Mouse (Mus musculus) neural tube, embryonic 12.5 days (tissue): ENCODE data around the gene Sh3gl3. TPM values are rescaled to one million over a fixed set of nuclear protein-coding genes. Genes with fewer than 3 reads are reported as not detected.

Source experiments
- ATAC-seq: fragments of 200-750 bp; cut with Nextera tagmentation; 2 replicates; pipeline ENCODE4 v1.8.0; 2017; ENCODE audit warnings: low read depth, mild to moderate bottlenecking, moderate TSS enrichment, moderate library complexity; ENCODE audit not compliant: low FRiP score
- H3K27ac ChIP-seq: fragments of 300-500 bp; sonication (generic); 2 replicates; pipeline ENCODE4 v1.5.1; 2016
- H3K27me3 ChIP-seq: fragments of 300-500 bp; sonication (generic); replicated peaks from 2 replicates; pipeline ENCODE4 v1.6.1; 2016; ENCODE audit warnings: mild to moderate bottlenecking
- H3K36me3 ChIP-seq: fragments of 300-500 bp; sonication (generic); 2 replicates; pipeline ENCODE4 v1.6.1; 2016; ENCODE audit warnings: mild to moderate bottlenecking
- H3K4me1 ChIP-seq: fragments of 300-500 bp; sonication (generic); 2 replicates; pipeline ENCODE4 v1.6.1; 2016
- H3K4me2 ChIP-seq: fragments of 300-500 bp; sonication (generic); replicated peaks from 2 replicates; pipeline ENCODE4 v1.6.1; 2016; ENCODE audit warnings: mild to moderate bottlenecking
- H3K4me3 ChIP-seq: fragments of 300-500 bp; sonication (generic); 2 replicates; pipeline ENCODE4 v1.5.1; 2016
- H3K9ac ChIP-seq: fragments of 300-500 bp; sonication (generic); 2 replicates; pipeline ENCODE4 v1.6.1; 2016; ENCODE audit warnings: mild to moderate bottlenecking
- H3K9me3 ChIP-seq: fragments of 300-500 bp; sonication (generic); 2 replicates; pipeline ENCODE4 v1.6.1; 2016; ENCODE audit warnings: mild to moderate bottlenecking
- WGBS: fragments of 180-500 bp; shearing (Covaris S2); methylation state at CpG from one replicate; pipeline ENCODE4 v1.1.7; 2016; 5-methylcytosine and 5-hydroxymethylcytosine counted together
- polyA plus RNA-seq: library from polyadenylated mRNA; unstranded; fragments of >200 nt; fragmentation: Nextera tagmentation; extraction: Ambion mirVana; gene quantifications from 2 replicates; pipeline ENCODE4 v1.2.1, GENCODE M21; 2016

The Sh3gl3 gene
- polyA plus RNA-seq, 1 experiment from 2014 or later: 36.7 TPM

- WGBS: 84% methylated on average over 4 of the region's 4 CpGs
- ATAC-seq: no peak
These were observed 63.2 kb downstream of the Sh3gl3 start for GRCm38 (mm10) chr7:82236899-82237162.

GRCm38 (mm10) chr7:82240424-82241240 lies 67.0 kb downstream of the Sh3gl3 start:
- Histone ChIP-seq H3K27me3 (no peaks in the 10 kb centered on the region), H3K9ac (no peak overlapping the region), H3K4me3 (no peak overlapping the region), H3K9me3 (no peaks in the 10 kb centered on the region), H3K4me2 (no peak overlapping the region), H3K4me1 (no peaks in the 10 kb centered on the region), H3K27ac (no peak overlapping the region), H3K36me3 (no peaks in the 10 kb centered on the region)
- no peak for ATAC-seq
- 69% methylated on average over 8 of the region's 8 CpGs for WGBS

More at GRCm38 (mm10) chr7:82236899-82237162, 63.2 kb downstream of the Sh3gl3 start:
- Histone ChIP-seq H3K9me3 (no peaks in the 10 kb centered on the region), H3K27me3 (no peaks in the 10 kb centered on the region), H3K9ac (no peak overlapping the region), H3K27ac (no peak overlapping the region), H3K4me1 (peaks cover 8% of the 10 kb centered on the region), H3K4me2 (no peak overlapping the region), H3K36me3 (no peaks in the 10 kb centered on the region), H3K4me3 (no peak overlapping the region)

GRCm38 (mm10) chr7:82244701-82245100 lies 71.1 kb downstream of the Sh3gl3 start:
- 76% methylated on average over 3 of the region's 3 CpGs for whole genome bisulfite sequencing
- no peak overlapping the region for H3K27ac ChIP-seq
- no peaks in the 10 kb centered on the region for H3K9me3 ChIP-seq
- H3K27me3 ChIP-seq: no peaks in the 10 kb centered on the region
- no peak overlapping the region for H3K9ac ChIP-seq
- no peak overlapping the region for H3K4me3 ChIP-seq
- no peak for ATAC-seq
- H3K4me2 ChIP-seq: no peak overlapping the region
- H3K4me1 ChIP-seq: no peaks in the 10 kb centered on the region
- no peaks in the 10 kb centered on the region for H3K36me3 ChIP-seq

GRCm38 (mm10) chr7:82248953-82249695 lies 75.5 kb downstream of the Sh3gl3 start:
- ATAC-seq: no peak
- H3K4me1 ChIP-seq: no peaks in the 10 kb centered on the region
- WGBS: 67% methylated on average over 10 of the region's 10 CpGs
- H3K9ac ChIP-seq: no peak overlapping the region
- no peaks in the 10 kb centered on the region for H3K36me3 ChIP-seq
- H3K27me3 ChIP-seq: no peaks in the 10 kb centered on the region
- H3K9me3 ChIP-seq: no peaks in the 10 kb centered on the region
- no peak overlapping the region for H3K4me2 ChIP-seq
- no peak overlapping the region for H3K27ac ChIP-seq
- no peak overlapping the region for H3K4me3 ChIP-seq

GRCm38 (mm10) chr7:82253309-82253708 lies 79.7 kb downstream of the Sh3gl3 start:
- no peak overlapping the region for H3K27ac ChIP-seq
- H3K4me2 ChIP-seq: no peak overlapping the region
- 89% methylated on average over 1 of the region's 1 CpGs for WGBS
- no peak overlapping the region for H3K4me3 ChIP-seq
- ATAC-seq: no peak
- no peaks in the 10 kb centered on the region for H3K27me3 ChIP-seq
- no peak overlapping the region for H3K9ac ChIP-seq
- no peaks in the 10 kb centered on the region for H3K9me3 ChIP-seq
- H3K4me1 ChIP-seq: no peaks in the 10 kb centered on the region
- no peaks in the 10 kb centered on the region for H3K36me3 ChIP-seq

- 87% methylated on average over 6 of the region's 6 CpGs for WGBS
These were observed 83.3 kb downstream of the Sh3gl3 start for GRCm38 (mm10) chr7:82256936-82257335.

GRCm38 (mm10) chr7:82257530-82257929 lies 83.9 kb downstream of the Sh3gl3 start:
- 94% methylated on average over 4 of the region's 4 CpGs for WGBS
- ATAC-seq: no peak

More at GRCm38 (mm10) chr7:82256936-82257335, 83.3 kb downstream of the Sh3gl3 start:
- Histone ChIP-seq H3K4me3 (no peak overlapping the region), H3K27ac (no peak overlapping the region), H3K9ac (no peak overlapping the region), H3K9me3 (no peaks in the 10 kb centered on the region), H3K4me2 (no peak overlapping the region), H3K4me1 (no peaks in the 10 kb centered on the region), H3K27me3 (no peaks in the 10 kb centered on the region), H3K36me3 (no peaks in the 10 kb centered on the region)
- no peak for ATAC-seq

GRCm38 (mm10) chr7:82260210-82260609 lies 86.6 kb downstream of the Sh3gl3 start:
- no peaks in the 10 kb centered on the region for H3K27me3 ChIP-seq
- no peaks in the 10 kb centered on the region for H3K9me3 ChIP-seq
- ATAC-seq: no peak
- H3K36me3 ChIP-seq: no peaks in the 10 kb centered on the region
- 68% methylated on average over 6 of the region's 6 CpGs for WGBS
- no peak overlapping the region for H3K4me2 ChIP-seq
- no peak overlapping the region for H3K27ac ChIP-seq
- H3K9ac ChIP-seq: no peak overlapping the region
- H3K4me3 ChIP-seq: no peak overlapping the region
- H3K4me1 ChIP-seq: no peaks in the 10 kb centered on the region

More at GRCm38 (mm10) chr7:82257530-82257929, 83.9 kb downstream of the Sh3gl3 start:
- Histone ChIP-seq H3K27ac (no peak overlapping the region), H3K9ac (no peak overlapping the region), H3K4me3 (no peak overlapping the region), H3K9me3 (no peaks in the 10 kb centered on the region), H3K4me1 (no peaks in the 10 kb centered on the region), H3K4me2 (no peak overlapping the region), H3K36me3 (no peaks in the 10 kb centered on the region), H3K27me3 (no peaks in the 10 kb centered on the region)

- Histone ChIP-seq H3K9me3 (no peaks in the 10 kb centered on the region), H3K27ac (no peak overlapping the region), H3K4me2 (no peak overlapping the region), H3K27me3 (no peaks in the 10 kb centered on the region), H3K9ac (no peak overlapping the region), H3K4me3 (no peak overlapping the region), H3K36me3 (no peaks in the 10 kb centered on the region), H3K4me1 (no peaks in the 10 kb centered on the region)
- no peak for ATAC-seq
- 18% methylated on average over 8 of the region's 8 CpGs for WGBS
These were observed 89.5 kb downstream of the Sh3gl3 start for GRCm38 (mm10) chr7:82263141-82263540.

- 87% methylated on average over 2 of the region's 2 CpGs for WGBS
- no peaks in the 10 kb centered on the region for H3K4me1 ChIP-seq
These were observed 90.5 kb downstream of the Sh3gl3 start for GRCm38 (mm10) chr7:82264119-82264518.

GRCm38 (mm10) chr7:82265365-82265764 lies 91.7 kb downstream of the Sh3gl3 start:
- no peaks in the 10 kb centered on the region for H3K4me1 ChIP-seq
- 87% methylated on average over 4 of the region's 4 CpGs for WGBS
- no peak overlapping the region for H3K4me3 ChIP-seq
- H3K9me3 ChIP-seq: no peaks in the 10 kb centered on the region
- no peak overlapping the region for H3K9ac ChIP-seq
- H3K27ac ChIP-seq: no peak overlapping the region
- no peak for ATAC-seq
- no peak overlapping the region for H3K4me2 ChIP-seq
- H3K27me3 ChIP-seq: no peaks in the 10 kb centered on the region
- H3K36me3 ChIP-seq: no peaks in the 10 kb centered on the region

More at GRCm38 (mm10) chr7:82264119-82264518, 90.5 kb downstream of the Sh3gl3 start:
- Histone ChIP-seq H3K27me3 (no peaks in the 10 kb centered on the region), H3K27ac (no peak overlapping the region), H3K4me3 (no peak overlapping the region), H3K36me3 (no peaks in the 10 kb centered on the region), H3K9ac (no peak overlapping the region), H3K4me2 (no peak overlapping the region), H3K9me3 (no peaks in the 10 kb centered on the region)
- no peak for ATAC-seq

GRCm38 (mm10) chr7:82269948-82270347 lies 96.3 kb downstream of the Sh3gl3 start:
- Histone ChIP-seq H3K27ac (no peak overlapping the region), H3K4me1 (no peaks in the 10 kb centered on the region), H3K36me3 (no peaks in the 10 kb centered on the region), H3K9ac (no peak overlapping the region), H3K4me2 (no peak overlapping the region), H3K4me3 (no peak overlapping the region), H3K9me3 (no peaks in the 10 kb centered on the region), H3K27me3 (no peaks in the 10 kb centered on the region)
- ATAC-seq: no peak
- 21% methylated on average over 1 of the region's 1 CpGs for WGBS
